19 mouse cellular contexts compared by ENCODE assay signal in the genomic region with DNA sequence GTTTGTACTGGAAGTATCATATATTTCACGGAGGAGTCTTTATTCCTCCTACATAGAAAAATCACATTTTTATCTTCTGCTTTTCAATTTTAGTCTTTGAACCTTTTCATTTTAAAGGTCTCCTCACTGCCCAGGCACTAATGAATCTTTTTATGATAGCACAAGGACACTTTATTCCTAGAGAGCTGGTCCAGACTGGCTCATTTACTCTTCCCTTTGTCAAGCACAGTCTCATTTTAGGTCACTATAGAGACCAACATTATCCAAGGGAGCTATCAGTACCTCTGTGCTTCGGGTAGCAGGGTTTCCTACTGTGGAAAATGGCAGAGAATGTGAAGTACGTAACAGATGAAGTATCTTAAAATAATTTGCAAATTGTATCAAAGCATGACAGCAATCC. TPM values are rescaled to one million over a fixed set of nuclear protein-coding genes. Genes with fewer than 3 reads are reported as not detected.
DNase-seq lines count a peak whose midpoint lies in the region; ATAC-seq and TF ChIP-seq lines count a peak whose summit lies in the region.
"Had no signal": no experiment of that assay in that cellular context is flagged by ENCODE, and none has a peak within 500 bp of the region (broad histone marks: within the 10 kb centered on the region; RNA-seq: fewer than 3 reads in every experiment).

No protein-coding gene starts in this region.

- 47% methylated on average over 3 of the region's 3 CpGs for whole genome bisulfite sequencing in neural tube, embryonic 15.5 days

- no peak overlapping the region for H3K9ac ChIP-seq in neural tube, embryonic 15.5 days (replicated peaks)

- H3K4me1 ChIP-seq in neural tube, embryonic 15.5 days: peaks cover 2% of the 10 kb centered on the region; the same call in 1 of the 2 replicates

- TF ChIP-seq CTCF in layer of hippocampus, adult 2 months (conservative IDR thresholded peaks at IDR 0.05): no peak
- TF ChIP-seq CTCF in brain, embryonic 14.5 days (IDR thresholded peaks at IDR 0.05; ENCODE audit: borderline replicate concordance, extremely low read depth, insufficient read depth, insufficient read length): no peak

- H3K27ac ChIP-seq in layer of hippocampus, adult 2 months: peak overlapping the region; percentile 41; the same call in 1 of the 2 replicates
- no peak overlapping the region for H3K27ac ChIP-seq in neural tube, embryonic 15.5 days (replicated peaks)

- no peaks in the 10 kb centered on the region for H3K36me3 ChIP-seq in neural tube, embryonic 15.5 days
- H3K36me3 ChIP-seq: G1E had no signal

- H3K9me3 ChIP-seq in neural tube, embryonic 15.5 days (replicated peaks): no peaks in the 10 kb centered on the region
- H3K9me3 ChIP-seq: G1E had no signal

- no peak for TF ChIP-seq POLR2A in brain, embryonic 14.5 days (IDR thresholded peaks at IDR 0.05; ENCODE audit: borderline replicate concordance, extremely low read depth, insufficient read depth, insufficient read length, poor library complexity, severe bottlenecking)

- no peak overlapping the region for H3K4me3 ChIP-seq in layer of hippocampus, adult 2 months
- H3K4me3 ChIP-seq in neural tube, embryonic 15.5 days (replicated peaks): no peak overlapping the region

- ATAC-seq in neural tube, embryonic 15.5 days (ENCODE audit: low FRiP score): peak; percentile 57; the same call in 1 of the 2 replicates
- ATAC-seq: activated CD4-positive, CD25-positive, alpha-beta regulatory T cell, adult 4 months; CD4-positive, CD25-positive, alpha-beta regulatory T cell, adult 4 months; Patski had no signal

- no peak overlapping the region for H3K4me2 ChIP-seq in neural tube, embryonic 15.5 days

- no peaks in the 10 kb centered on the region for H3K27me3 ChIP-seq in neural tube, embryonic 15.5 days (replicated peaks)
- H3K27me3 ChIP-seq: CH12.LX, Patski had no signal

- DNase-seq in layer of hippocampus, adult 2 months (ENCODE audit: low spot score in 2 of 2): no peak
- no peak for DNase-seq in layer of hippocampus, adult 9-10 months (ENCODE audit: low spot score)
- DNase-seq in neural tube, embryonic 10.5 days (ENCODE audit: extremely low spot score, low spot score): no peak
- DNase-seq in brain, embryonic 14.5 days (ENCODE audit: low read depth): peak; percentile 19
- DNase-seq in left cerebral cortex, adult 8-10 months (ENCODE audit: low spot score in 2 of 2): no peak
- DNase-seq: adrenal gland, adult 8-10 months; adrenal gland, postnatal 10 days; adrenal gland, postnatal 14 days; B cell, adult 2 months; cerebellum, adult 11 months; cerebellum, adult 11-12 months; cerebellum, adult 18-20 months; cerebellum, adult 2 months had no signal

RNA-seq across cellular contexts. Expression of gene Strip2, which starts 41.9 kb away (rescaled TPM):
- total RNA-seq in layer of hippocampus, adult 2 months (2021): 10 to 100 TPM; 27.8 to 30.3 TPM
- polyA plus RNA-seq in neural tube, embryonic 15.5 days (2015; fragmentation: Nextera tagmentation; extraction: Ambion mirVana): 4.6 and 4.8 TPM in 2 replicates
- polyA plus RNA-seq in brain, embryonic 14.5 days (2012; rRNA removed): 2.3 and 3.1 TPM in 2 replicates
- total RNA-seq in left cerebral cortex, adult 8-10 months (2022): 10 to 100 TPM; 37.7 to 60.0 (median 42.6) TPM
- polyA plus RNA-seq: activated CD4-positive, CD25-positive, alpha-beta regulatory T cell, adult 4 months had no signal
